Mouse (Mus musculus): ENCODE measurements at regions not wholly inside any gene's neighbourhood (a gene's known extent, or its start where the extent isn't known, plus 50 kb on each side); places are given as distances from the start of the nearest gene placed in this dataset.
A peak's percentile ranks its signal among the peaks of the same experiment; 100 is the strongest.

DNA sequence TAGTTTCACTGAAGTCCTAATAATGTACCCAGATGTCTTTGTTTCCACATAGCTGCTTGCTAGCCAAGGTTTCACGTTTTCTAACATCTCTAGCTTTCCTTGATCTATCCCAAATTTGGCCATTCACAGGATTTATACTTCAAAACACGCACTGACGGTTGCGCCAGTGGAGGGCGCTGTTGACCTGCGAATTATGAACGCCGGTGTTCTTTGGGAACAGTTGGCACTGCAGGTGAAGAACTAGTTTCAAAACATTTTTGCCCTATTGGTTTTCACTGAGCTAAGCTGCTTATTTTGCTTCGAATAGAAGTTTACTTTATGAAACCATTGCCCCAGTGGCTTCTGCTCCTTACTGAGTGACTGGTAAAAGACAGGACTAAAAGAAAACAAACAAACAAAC is 76.7 kb upstream of the Slitrk3 start:
- H3K27me3 ChIP-seq (ENCODE audit: control insufficient read depth, insufficient read depth, low read length), result no peaks in the 10 kb centered on the region
- H3K4me1 ChIP-seq (ENCODE audit: control insufficient read depth, insufficient read depth, low read length), result no peaks in the 10 kb centered on the region
- no peak for TF ChIP-seq POLR2A (IDR thresholded peaks at IDR 0.05; ENCODE audit: borderline replicate concordance, insufficient read depth, low read length)
- TF ChIP-seq CTCF (IDR thresholded peaks at IDR 0.05; ENCODE audit: borderline replicate concordance, insufficient read depth, low read depth, low read length), result peak; percentile 47; the same call in 1 of the 2 replicates
- WGBS, result 5% methylated on average over 9 of the region's 9 CpGs
- DNase-seq, result peak; percentile 10 to 33
- no peak overlapping the region for H3K27ac ChIP-seq (ENCODE audit: insufficient read depth, low read length)
- no peak overlapping the region for H3K4me3 ChIP-seq (replicated peaks; ENCODE audit: insufficient read depth, low read depth, low read length)

DNA sequence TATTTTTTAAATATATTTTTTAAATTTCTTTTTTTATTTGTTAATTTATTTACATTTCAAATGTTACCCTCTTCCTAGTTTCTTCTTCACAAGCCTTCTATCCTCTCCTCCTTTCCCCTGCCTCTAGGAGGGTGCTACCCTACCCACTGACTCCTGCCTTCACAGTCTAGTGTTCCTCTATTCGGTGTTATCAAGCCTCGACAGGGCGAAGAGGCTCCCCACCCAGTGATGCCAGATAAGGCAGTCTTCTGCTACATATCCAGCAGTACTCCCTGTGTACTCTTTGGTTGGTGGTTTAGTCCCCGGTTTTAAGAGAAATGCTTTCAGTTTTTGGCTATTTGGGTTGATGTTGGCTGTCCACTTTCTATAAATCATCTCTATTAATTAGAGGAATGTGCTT is 67.5 kb upstream of the Slitrk3 start:
- Histone ChIP-seq H3K4me1 (ENCODE audit: control insufficient read depth, insufficient read depth, low read length) (no peaks in the 10 kb centered on the region), H3K4me3 (replicated peaks; ENCODE audit: insufficient read depth, low read depth, low read length) (no peak overlapping the region), H3K27ac (ENCODE audit: insufficient read depth, low read length) (no peak overlapping the region), H3K27me3 (ENCODE audit: control insufficient read depth, insufficient read depth, low read length) (no peaks in the 10 kb centered on the region)
- DNase-seq, result no peak
- 83% methylated on average over 4 of the region's 4 CpGs for WGBS
- no peak for TF ChIP-seq CTCF (IDR thresholded peaks at IDR 0.05; ENCODE audit: borderline replicate concordance, insufficient read depth, low read depth, low read length)
- no peak for TF ChIP-seq POLR2A (IDR thresholded peaks at IDR 0.05; ENCODE audit: borderline replicate concordance, insufficient read depth, low read length)

DNA sequence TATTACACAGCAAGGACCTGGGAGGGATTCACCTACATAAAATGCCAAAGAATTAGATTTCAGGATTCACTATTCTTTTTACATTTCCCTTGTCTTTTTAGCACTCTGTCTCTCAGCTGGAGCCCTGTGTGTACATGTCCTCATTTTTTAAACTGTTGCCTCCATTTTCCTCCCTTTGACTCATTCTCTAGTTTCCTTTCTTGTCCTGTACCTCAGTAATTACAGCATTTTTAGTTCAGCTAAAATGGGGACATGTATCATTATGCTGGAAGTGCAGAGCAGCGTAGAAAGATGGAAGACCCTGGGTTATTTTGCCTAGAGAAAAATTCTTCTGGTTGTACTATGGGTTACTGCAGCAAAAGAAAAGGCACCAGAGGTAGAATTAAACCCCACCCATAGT is 51.5 kb upstream of the Slitrk3 start:
- H3K27ac ChIP-seq (ENCODE audit: insufficient read depth, low read length), result no peak overlapping the region
- DNase-seq, result no peak
- H3K4me3 ChIP-seq (replicated peaks; ENCODE audit: insufficient read depth, low read depth, low read length), result no peak overlapping the region
- no peaks in the 10 kb centered on the region for H3K27me3 ChIP-seq (ENCODE audit: control insufficient read depth, insufficient read depth, low read length)
- WGBS, result 74% methylated on average over 1 of the region's 1 CpGs
- no peak for TF ChIP-seq POLR2A (IDR thresholded peaks at IDR 0.05; ENCODE audit: borderline replicate concordance, insufficient read depth, low read length)
- TF ChIP-seq CTCF (IDR thresholded peaks at IDR 0.05; ENCODE audit: borderline replicate concordance, insufficient read depth, low read depth, low read length), result no peak
- no peaks in the 10 kb centered on the region for H3K4me1 ChIP-seq (ENCODE audit: control insufficient read depth, insufficient read depth, low read length)
